Mouse (Mus musculus) spleen, adult 2 months (tissue): ENCODE measurements around the gene Wfdc3. TPM values are rescaled to one million over a fixed set of nuclear protein-coding genes. Genes with fewer than 3 reads are reported as not detected.

Source experiments
- DNase-seq, 2 experiments: peaks; one replicate each; pipeline versions ENCODE4 v3.0.0 to v3.0.0-alpha.2; 2012 to 2021; ENCODE audit warnings: low spot score in 2 of 2, low read depth in 1 of 2
- H3K27ac ChIP-seq: fragments of 200-500 bp; 2 replicates; pipeline ENCODE4 v1.5.1; 2012; ENCODE audit warnings: low read length, inconsistent platforms; ENCODE audit not compliant: insufficient read depth
- H3K27me3 ChIP-seq: fragments of 200-500 bp; 2 replicates; pipeline ENCODE4 v1.6.1; 2012; ENCODE audit warnings: mild to moderate bottlenecking, moderate library complexity, low read length, inconsistent platforms; ENCODE audit not compliant: control insufficient read depth, insufficient read depth
- H3K36me3 ChIP-seq: fragments of 200-500 bp; 2 replicates; pipeline ENCODE4 v1.6.1; 2012; ENCODE audit warnings: mild to moderate bottlenecking, low read length, inconsistent platforms; ENCODE audit not compliant: control insufficient read depth, insufficient read depth
- H3K4me1 ChIP-seq: fragments of 200-500 bp; 2 replicates; pipeline ENCODE4 v1.6.1; 2011; ENCODE audit warnings: inconsistent platforms; ENCODE audit not compliant: control insufficient read depth, insufficient read depth, insufficient read length
- H3K4me3 ChIP-seq: fragments of 200-500 bp; 2 replicates; pipeline ENCODE4 v1.5.1; 2011; ENCODE audit warnings: mild to moderate bottlenecking, inconsistent platforms; ENCODE audit not compliant: insufficient read depth, insufficient read length; ENCODE audit errors: extremely low read depth
- CTCF ChIP-seq: fragments of 200-500 bp; IDR thresholded peaks from 2 replicates; pipeline ENCODE4 v1.5.1; 2011; ENCODE audit warnings: mild to moderate bottlenecking, inconsistent platforms; ENCODE audit not compliant: insufficient read depth, insufficient read length, insufficient replicate concordance; ENCODE audit errors: extremely low read depth
- POLR2A ChIP-seq: fragments of 200-500 bp; IDR thresholded peaks from 2 replicates; pipeline ENCODE4 v1.6.1; 2011; ENCODE audit warnings: low read depth, low read length, inconsistent platforms
- WGBS: fragments of 180-500 bp; shearing (Covaris S2); methylation state at CpG from one replicate; pipeline ENCODE4 v1.1.7; 2018; 5-methylcytosine and 5-hydroxymethylcytosine counted together
- polyA plus RNA-seq: library from polyadenylated mRNA; depleted of rRNA; stranded (reverse); fragments of >200 nt; gene quantifications from 2 replicates; pipeline ENCODE4 v1.2.3, GENCODE M21; 2012; rRNA removed

The Wfdc3 gene
- 0.18 and 0.34 TPM in 2 replicates for polyA plus RNA-seq

GRCm38 (mm10) chr2:164745843-164746479 is at the start of gene Wfdc3, which contains the start of gene Dnttip1:
Gene Wfdc3 (minus strand): TSS chr2:164745931.
Gene Dnttip1 (plus strand): TSS chr2:164745983.
- peak; percentile 81 to 91 for DNase-seq

GRCm38 (mm10) chr2:164794293-164794692 is 48.6 kb upstream of the Wfdc3 start:
- peak; percentile 61 to 62 for DNase-seq
- Histone ChIP-seq H3K27me3 (no peaks in the 10 kb centered on the region), H3K27ac (no peak overlapping the region), H3K4me3 (no peak overlapping the region), H3K4me1 (no peaks in the 10 kb centered on the region), H3K36me3 (peaks cover 32% of the 10 kb centered on the region)
- peak; percentile 63; the same call in 1 of the 2 replicates for TF ChIP-seq CTCF
- TF ChIP-seq POLR2A, result no peak
- 37% methylated on average over 5 of the region's 5 CpGs for WGBS

More at GRCm38 (mm10) chr2:164745843-164746479, at the start of gene Wfdc3, which contains the start of gene Dnttip1:
- no peak for TF ChIP-seq POLR2A
- no peak for TF ChIP-seq CTCF
- Histone ChIP-seq H3K27me3 (no peaks in the 10 kb centered on the region), H3K36me3 (peaks cover 8% of the 10 kb centered on the region; the same call in 1 of the 2 replicates), H3K4me3 (peak within 1 kb of the TSS; percentile 93), H3K4me1 (peaks cover 7% of the 10 kb centered on the region; the same call in 1 of the 2 replicates), H3K27ac (peak within 1 kb of the TSS; percentile 49; the same call in 1 of the 2 replicates)
- WGBS, result under 1% methylated on average over 67 of the region's 70 CpGs

- TF ChIP-seq CTCF (no peak), POLR2A (no peak)
- no peak overlapping the region for H3K27ac ChIP-seq
- H3K36me3 ChIP-seq, result peaks cover 30% of the 10 kb centered on the region
Observed at GRCm38 (mm10) chr2:164793772-164794171, 48.0 kb upstream of the Wfdc3 start.

GRCm38 (mm10) chr2:164793236-164793635 is 47.5 kb upstream of the Wfdc3 start:
- no peak overlapping the region for H3K4me3 ChIP-seq
- no peaks in the 10 kb centered on the region for H3K4me1 ChIP-seq
- 91% methylated on average over 3 of the region's 3 CpGs for WGBS
- no peak for TF ChIP-seq POLR2A
- peak; percentile 47; the same call in 1 of the 2 replicates for TF ChIP-seq CTCF
- H3K27me3 ChIP-seq, result no peaks in the 10 kb centered on the region
- peaks cover 30% of the 10 kb centered on the region for H3K36me3 ChIP-seq
- peak in 1 of 2 experiments; percentile 52 for DNase-seq
- H3K27ac ChIP-seq, result no peak overlapping the region

More at GRCm38 (mm10) chr2:164793772-164794171, 48.0 kb upstream of the Wfdc3 start:
- WGBS, result 86% methylated on average over 2 of the region's 2 CpGs
- H3K27me3 ChIP-seq, result no peaks in the 10 kb centered on the region
- DNase-seq, result no peak
- no peaks in the 10 kb centered on the region for H3K4me1 ChIP-seq
- H3K4me3 ChIP-seq, result no peak overlapping the region

GRCm38 (mm10) chr2:164792400-164793190 is 46.9 kb upstream of the Wfdc3 start:
- TF ChIP-seq POLR2A (no peak), CTCF (no peak)
- H3K36me3 ChIP-seq, result peaks cover 29% of the 10 kb centered on the region
- H3K27me3 ChIP-seq, result no peaks in the 10 kb centered on the region
- no peak for DNase-seq
- 91% methylated on average over 12 of the region's 12 CpGs for WGBS
- no peak overlapping the region for H3K27ac ChIP-seq
- no peaks in the 10 kb centered on the region for H3K4me1 ChIP-seq
- no peak overlapping the region for H3K4me3 ChIP-seq

- DNase-seq, result no peak
- TF ChIP-seq POLR2A (no peak), CTCF (no peak)
- no peaks in the 10 kb centered on the region for H3K4me1 ChIP-seq
- H3K27ac ChIP-seq, result no peak overlapping the region
- peaks cover 29% of the 10 kb centered on the region for H3K36me3 ChIP-seq
- 94% methylated on average over 18 of the region's 18 CpGs for WGBS
- H3K4me3 ChIP-seq, result no peak overlapping the region
- no peaks in the 10 kb centered on the region for H3K27me3 ChIP-seq
Observed at GRCm38 (mm10) chr2:164791841-164792261, 46.1 kb upstream of the Wfdc3 start.
